Mouse (Mus musculus): ENCODE measurements around the gene Spock2. TPM values are rescaled to one million over a fixed set of nuclear protein-coding genes. Genes with fewer than 3 reads are reported as not detected.

Spock2 gene
- polyA plus RNA-seq, 1 experiment from 2014 or later: 2.0 TPM

GRCm38 (mm10) chr10:60092311-60092710 lies 13.7 kb upstream of the Spock2 start:
- H3K36me3 ChIP-seq: no peaks in the 10 kb centered on the region
- H3K4me1 ChIP-seq: no peaks in the 10 kb centered on the region
- no peak overlapping the region for H3K4me3 ChIP-seq
- H3K27me3 ChIP-seq (ENCODE audit: low read depth, poor library complexity, severe bottlenecking): no peaks in the 10 kb centered on the region
- WGBS: 85% methylated on average over 2 of the region's 2 CpGs
- no peak for DNase-seq (ENCODE audit: low spot score)
- 0 out of 2 replicates have a peak overlapping the region, but pooled peaks have one; percentile 8 for H3K27ac ChIP-seq
- H3K9me3 ChIP-seq (replicated peaks): no peaks in the 10 kb centered on the region

GRCm38 (mm10) chr10:60093751-60094150 lies 12.3 kb upstream of the Spock2 start:
- Histone ChIP-seq H3K4me1 (no peaks in the 10 kb centered on the region), H3K4me3 (no peak overlapping the region), H3K27me3 (ENCODE audit: low read depth, poor library complexity, severe bottlenecking) (no peaks in the 10 kb centered on the region), H3K9me3 (replicated peaks) (no peaks in the 10 kb centered on the region), H3K27ac (no peak overlapping the region), H3K36me3 (peaks cover 6% of the 10 kb centered on the region; the same call in 1 of the 2 replicates)
- no peak for DNase-seq (ENCODE audit: low spot score)
- 86% methylated on average over 2 of the region's 2 CpGs for WGBS

DNA sequence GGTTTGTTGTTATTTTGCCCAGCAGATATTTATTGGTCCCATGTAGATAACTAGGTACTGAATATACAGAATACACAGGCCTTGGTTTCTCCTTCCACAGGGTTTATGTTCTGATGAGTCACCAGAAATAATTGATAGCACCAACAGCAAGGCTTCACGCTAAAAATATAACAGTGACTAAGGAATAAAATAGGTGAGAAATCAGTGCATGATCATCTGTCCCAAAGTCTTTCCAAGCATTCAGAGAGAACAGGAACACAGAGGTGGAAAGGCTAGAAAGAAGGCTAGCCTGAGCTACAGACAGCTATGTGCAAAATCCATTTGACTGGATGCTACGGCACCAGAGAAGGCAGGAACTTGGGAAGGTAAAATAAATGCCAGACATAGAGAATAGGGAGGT lies 10.5 kb upstream of the Spock2 start:
- Histone ChIP-seq H3K27me3 (ENCODE audit: low read depth, poor library complexity, severe bottlenecking) (no peaks in the 10 kb centered on the region), H3K27ac (no peak overlapping the region), H3K9me3 (replicated peaks) (no peaks in the 10 kb centered on the region), H3K4me1 (no peaks in the 10 kb centered on the region), H3K36me3 (peaks cover 6% of the 10 kb centered on the region; the same call in 1 of the 2 replicates), H3K4me3 (no peak overlapping the region)
- WGBS: 95% methylated on average over 2 of the region's 2 CpGs
- DNase-seq (ENCODE audit: low spot score): no peak

- WGBS: 67% methylated on average over 1 of the region's 1 CpGs
- H3K27me3 ChIP-seq (ENCODE audit: low read depth, poor library complexity, severe bottlenecking): no peaks in the 10 kb centered on the region
Observed at GRCm38 (mm10) chr10:60096302-60096701, 9.7 kb upstream of the Spock2 start.

GRCm38 (mm10) chr10:60097146-60097545 lies 8.9 kb upstream of the Spock2 start:
- Histone ChIP-seq H3K9me3 (replicated peaks) (no peaks in the 10 kb centered on the region), H3K36me3 (peaks cover 6% of the 10 kb centered on the region; the same call in 1 of the 2 replicates), H3K4me3 (no peak overlapping the region), H3K27me3 (ENCODE audit: low read depth, poor library complexity, severe bottlenecking) (no peaks in the 10 kb centered on the region), H3K4me1 (no peaks in the 10 kb centered on the region), H3K27ac (no peak overlapping the region)
- no peak for DNase-seq (ENCODE audit: low spot score)
- 93% methylated on average over 9 of the region's 9 CpGs for whole genome bisulfite sequencing

More at GRCm38 (mm10) chr10:60096302-60096701, 9.7 kb upstream of the Spock2 start:
- Histone ChIP-seq H3K4me1 (no peaks in the 10 kb centered on the region), H3K36me3 (peaks cover 6% of the 10 kb centered on the region; the same call in 1 of the 2 replicates), H3K4me3 (no peak overlapping the region), H3K9me3 (replicated peaks) (no peaks in the 10 kb centered on the region), H3K27ac (no peak overlapping the region)
- DNase-seq (ENCODE audit: low spot score): no peak

DNA sequence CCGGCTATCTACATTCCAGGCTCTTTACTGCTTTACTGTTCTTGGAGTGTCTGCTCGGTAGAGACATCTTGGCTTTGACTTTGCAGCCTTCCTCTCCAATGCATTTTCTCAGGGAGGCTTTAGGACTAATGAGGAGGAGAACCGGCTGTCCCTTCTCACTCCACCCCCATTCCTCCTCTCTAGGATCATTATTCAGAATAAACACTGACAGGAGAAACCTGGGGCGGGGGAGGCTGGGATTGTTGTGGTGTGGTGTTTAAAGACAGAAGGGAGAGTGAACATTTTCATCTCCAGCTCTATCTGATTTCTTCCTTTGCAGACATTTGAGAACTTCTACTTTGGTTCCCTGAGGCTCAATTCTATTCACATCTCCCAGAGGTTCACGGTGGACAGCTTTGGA lies 8.2 kb upstream of the Spock2 start:
- H3K4me3 ChIP-seq: no peak overlapping the region
- H3K27ac ChIP-seq: no peak overlapping the region
- no peaks in the 10 kb centered on the region for H3K9me3 ChIP-seq (replicated peaks)
- H3K36me3 ChIP-seq: peaks cover 6% of the 10 kb centered on the region; the same call in 1 of the 2 replicates
- no peak for DNase-seq (ENCODE audit: low spot score)
- H3K27me3 ChIP-seq (ENCODE audit: low read depth, poor library complexity, severe bottlenecking): peaks cover 1% of the 10 kb centered on the region
- 79% methylated on average over 5 of the region's 5 CpGs for WGBS
- H3K4me1 ChIP-seq: no peaks in the 10 kb centered on the region

GRCm38 (mm10) chr10:60105391-60106145 lies 451 bp upstream of the Spock2 start:
- Histone ChIP-seq H3K9me3 (replicated peaks) (no peaks in the 10 kb centered on the region), H3K36me3 (no peaks in the 10 kb centered on the region), H3K4me3 (peak overlapping the region; percentile 62), H3K27ac (no peak overlapping the region), H3K4me1 (peaks cover 23% of the 10 kb centered on the region), H3K27me3 (ENCODE audit: low read depth, poor library complexity, severe bottlenecking) (peaks cover 79% of the 10 kb centered on the region)
- 12% methylated on average over 20 of the region's 20 CpGs for WGBS
- no peak for DNase-seq (ENCODE audit: low spot score)

DNA sequence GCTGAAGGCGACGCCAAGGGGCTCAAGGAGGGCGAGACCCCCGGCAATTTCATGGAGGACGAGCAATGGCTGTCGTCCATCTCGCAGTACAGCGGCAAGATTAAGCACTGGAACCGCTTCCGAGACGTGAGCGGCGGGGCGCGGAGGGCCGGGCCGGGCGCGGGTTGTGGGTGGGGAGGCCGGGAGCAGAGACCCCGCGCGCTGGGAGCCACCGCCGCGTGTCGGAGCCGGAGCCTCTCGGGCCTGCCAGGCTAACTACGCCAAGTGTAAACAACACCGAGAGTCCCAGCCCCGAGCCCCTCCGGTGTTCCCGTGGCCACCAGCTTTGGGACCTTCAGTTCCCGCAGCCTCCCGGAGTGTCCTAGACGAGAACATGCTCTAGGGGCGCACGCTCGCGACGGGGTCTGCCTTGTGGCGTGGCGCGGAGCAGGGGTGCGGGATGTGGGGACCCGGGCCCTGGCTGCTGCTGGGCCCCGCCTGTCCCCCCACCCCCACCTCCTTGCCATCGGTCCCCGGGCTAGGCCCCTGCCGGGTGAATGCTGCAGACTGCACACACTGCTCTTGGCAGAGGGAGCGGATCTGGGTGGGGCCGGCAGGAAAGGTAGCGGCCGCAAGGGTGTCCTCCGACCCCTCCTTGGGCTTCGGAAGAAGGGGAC lies 640 bp downstream of the Spock2 start:
- WGBS: under 1% methylated on average over 55 of the region's 57 CpGs
- H3K27me3 ChIP-seq (ENCODE audit: low read depth, poor library complexity, severe bottlenecking): peaks cover 90% of the 10 kb centered on the region
- H3K4me1 ChIP-seq: peaks cover 23% of the 10 kb centered on the region
- H3K36me3 ChIP-seq: no peaks in the 10 kb centered on the region
- H3K9me3 ChIP-seq (replicated peaks): no peaks in the 10 kb centered on the region
- H3K27ac ChIP-seq: peak overlapping the region; percentile 75
- H3K4me3 ChIP-seq: peak overlapping the region; percentile 62
- peak; percentile 78 for DNase-seq (ENCODE audit: low spot score)

DNA sequence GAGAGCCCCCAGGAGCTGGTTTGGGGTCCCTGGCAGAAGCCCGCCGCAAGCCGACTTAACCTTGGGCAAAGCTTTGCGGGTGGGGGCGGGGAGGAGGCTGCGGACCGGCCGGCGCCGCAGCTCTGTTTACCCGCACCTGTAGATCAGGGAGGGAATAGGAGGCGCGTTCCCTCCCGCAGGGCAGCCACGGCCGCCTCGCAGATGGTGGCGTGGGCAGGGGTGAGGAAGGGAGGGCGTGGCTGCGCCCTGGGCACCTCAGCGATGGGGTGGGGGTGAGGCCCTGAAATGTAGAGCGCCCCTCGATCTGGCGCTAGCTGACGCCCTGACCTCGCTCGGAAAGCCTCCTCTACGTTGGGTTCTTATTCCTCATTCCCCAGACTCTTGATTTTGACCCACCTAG lies 1.4 kb downstream of the Spock2 start:
- Histone ChIP-seq H3K4me3 (peak overlapping the region; percentile 62), H3K4me1 (peaks cover 23% of the 10 kb centered on the region), H3K27me3 (ENCODE audit: low read depth, poor library complexity, severe bottlenecking) (peaks cover 94% of the 10 kb centered on the region), H3K36me3 (no peaks in the 10 kb centered on the region), H3K27ac (peak overlapping the region; percentile 37; the same call in 1 of the 2 replicates), H3K9me3 (replicated peaks) (no peaks in the 10 kb centered on the region)
- under 1% methylated on average over 28 of the region's 28 CpGs for WGBS
- DNase-seq (ENCODE audit: low spot score): no peak

- Histone ChIP-seq H3K4me1 (peaks cover 23% of the 10 kb centered on the region), H3K4me3 (no peak overlapping the region), H3K36me3 (no peaks in the 10 kb centered on the region), H3K27ac (no peak overlapping the region), H3K27me3 (ENCODE audit: low read depth, poor library complexity, severe bottlenecking) (peaks cover 95% of the 10 kb centered on the region), H3K9me3 (replicated peaks) (no peaks in the 10 kb centered on the region)
- DNase-seq (ENCODE audit: low spot score): no peak
- 46% methylated on average over 17 of the region's 17 CpGs for WGBS
Observed at GRCm38 (mm10) chr10:60108321-60109111, 2.5 kb downstream of the Spock2 start.

DNA sequence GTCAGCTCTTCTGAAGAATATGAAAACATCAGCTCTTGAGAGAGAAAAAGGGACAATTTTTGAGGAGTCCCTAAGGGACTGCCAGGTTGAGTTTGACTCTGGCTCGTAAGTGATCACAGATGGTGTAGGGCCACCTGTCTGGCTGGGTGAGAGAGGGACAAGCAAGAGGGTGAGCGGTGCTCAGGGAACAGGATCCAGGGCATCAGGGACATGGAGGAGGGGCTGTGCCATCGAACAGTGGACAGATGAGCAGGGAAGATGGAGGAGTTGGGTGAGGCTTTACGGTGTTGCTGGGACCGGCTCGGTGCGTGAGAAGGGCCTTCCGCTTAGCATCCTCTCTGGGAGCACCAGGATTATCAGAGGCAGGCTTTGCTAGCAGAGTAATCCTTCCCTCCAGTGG lies 3.3 kb downstream of the Spock2 start:
- 86% methylated on average over 8 of the region's 8 CpGs for WGBS
- Histone ChIP-seq H3K9me3 (replicated peaks) (no peaks in the 10 kb centered on the region), H3K4me3 (no peak overlapping the region), H3K27ac (no peak overlapping the region), H3K36me3 (no peaks in the 10 kb centered on the region), H3K4me1 (peaks cover 23% of the 10 kb centered on the region), H3K27me3 (ENCODE audit: low read depth, poor library complexity, severe bottlenecking) (peaks cover 94% of the 10 kb centered on the region)
- no peak for DNase-seq (ENCODE audit: low spot score)

DNA sequence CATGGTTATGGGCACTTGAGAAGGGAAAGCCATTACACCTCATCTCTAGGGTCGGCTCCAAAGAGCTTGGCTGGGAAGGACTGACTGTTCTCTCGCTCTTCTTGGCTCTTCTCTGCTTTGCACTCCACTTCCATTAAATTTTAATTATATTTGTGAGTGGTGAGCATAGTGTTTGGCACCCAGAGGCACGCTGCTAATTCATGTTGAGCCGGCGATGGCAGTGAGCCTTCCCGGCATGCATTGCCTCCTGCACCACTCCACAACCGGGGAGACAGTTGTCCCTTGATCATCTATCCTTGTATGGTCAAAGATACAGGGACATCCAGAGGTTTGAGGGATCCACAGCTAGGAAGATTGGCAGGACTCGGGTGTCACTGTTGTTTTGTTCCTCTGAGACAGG lies 4.0 kb downstream of the Spock2 start:
- no peak for DNase-seq (ENCODE audit: low spot score)
- peaks cover 88% of the 10 kb centered on the region for H3K27me3 ChIP-seq (ENCODE audit: low read depth, poor library complexity, severe bottlenecking)
- H3K4me1 ChIP-seq: peaks cover 23% of the 10 kb centered on the region
- 90% methylated on average over 8 of the region's 8 CpGs for WGBS
- H3K36me3 ChIP-seq: no peaks in the 10 kb centered on the region
- no peak overlapping the region for H3K27ac ChIP-seq
- no peak overlapping the region for H3K4me3 ChIP-seq
- H3K9me3 ChIP-seq (replicated peaks): no peaks in the 10 kb centered on the region

Data from limb, embryonic 10.5 days (tissue).